Mouse (Mus musculus): ENCODE measurements at regions not wholly inside any gene's neighbourhood (a gene's known extent, or its start where the extent isn't known, plus 50 kb on each side); places are given as distances from the start of the nearest gene placed in this dataset.
A peak's percentile ranks its signal among the peaks of the same experiment; 100 is the strongest.

DNA sequence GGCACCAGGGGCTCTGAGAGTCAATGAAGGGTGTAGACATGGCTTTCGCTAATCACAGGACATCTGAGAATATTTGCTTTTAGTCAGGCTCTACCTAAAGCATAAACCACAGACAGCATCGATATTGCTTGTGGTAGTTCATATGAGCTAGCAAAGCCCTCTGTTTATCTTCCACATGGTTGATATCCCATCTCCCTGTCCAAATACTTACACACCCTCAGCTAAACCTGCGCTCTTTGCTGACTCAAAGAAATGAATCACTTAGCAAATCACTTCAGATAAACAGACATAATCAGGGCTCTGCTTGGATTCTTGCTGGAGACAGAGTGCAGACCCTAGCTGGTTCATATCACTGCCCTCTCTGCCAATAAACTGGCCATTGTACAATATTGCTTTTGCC, 298.8 kb downstream of the Rnd3 start:
- no peak for DNase-seq (ENCODE audit: inconsistent age in 2 of 2, low spot score in 1 of 2)

GRCm38 (mm10) chr2:50841881-50842280, 307.0 kb downstream of the Rnd3 start:
- DNase-seq (ENCODE audit: inconsistent age in 2 of 2, low spot score in 1 of 2), result no peak

DNA sequence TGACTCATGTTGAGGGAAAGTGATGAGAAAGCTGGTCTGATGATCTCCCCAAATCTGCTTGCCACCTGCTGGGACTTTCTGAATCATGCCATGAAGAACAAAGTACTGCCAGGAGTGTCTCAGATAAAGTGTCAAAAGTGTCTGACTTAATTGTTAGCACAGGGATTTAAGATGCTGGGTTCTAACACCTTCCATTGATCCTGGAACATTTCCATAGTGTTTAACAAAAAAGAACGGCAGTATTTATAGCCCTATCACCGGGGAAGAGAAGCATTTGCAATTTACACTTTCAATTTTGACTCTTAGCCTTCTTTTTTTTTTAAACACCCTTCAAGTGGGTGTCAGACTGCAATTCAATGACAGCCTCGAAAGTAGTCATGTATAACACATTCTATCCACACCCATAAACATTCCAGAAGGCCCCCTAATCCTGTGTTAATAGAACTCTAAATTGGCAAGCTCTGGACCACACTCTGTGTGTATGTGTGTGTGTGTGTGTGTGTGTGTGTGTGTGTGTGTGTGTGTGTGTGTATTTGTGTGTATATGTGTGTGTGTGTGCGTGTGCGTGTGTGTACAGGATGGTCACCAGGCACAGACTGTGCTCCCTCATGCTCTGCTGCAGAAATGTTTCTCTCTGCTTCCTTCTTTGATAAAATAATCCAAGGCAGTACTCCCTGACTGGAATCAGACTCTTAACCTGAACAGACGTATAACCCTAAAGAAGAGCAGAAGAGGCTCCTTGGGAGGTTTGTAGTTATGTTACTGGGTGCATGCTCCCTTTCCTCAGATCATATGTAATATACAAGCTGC, 313.2 kb downstream of the Rnd3 start:
- no peak for DNase-seq (ENCODE audit: inconsistent age in 2 of 2, low spot score in 1 of 2)

- DNase-seq (ENCODE audit: inconsistent age in 2 of 2, low spot score in 1 of 2), result no peak
These were observed 315.1 kb downstream of the Rnd3 start for GRCm38 (mm10) chr2:50833791-50834190.

GRCm38 (mm10) chr2:50832471-50832870, 316.4 kb downstream of the Rnd3 start:
- no peak for DNase-seq (ENCODE audit: inconsistent age in 2 of 2, low spot score in 1 of 2)

GRCm38 (mm10) chr2:50830056-50830720, 318.7 kb downstream of the Rnd3 start:
- peak in 1 of 2 experiments; percentile 48 for DNase-seq (ENCODE audit: inconsistent age in 2 of 2, low spot score in 1 of 2)

- DNase-seq (ENCODE audit: inconsistent age in 2 of 2, low spot score in 1 of 2), result no peak
These were observed 321.8 kb downstream of the Rnd3 start for GRCm38 (mm10) chr2:50827097-50827496.

GRCm38 (mm10) chr2:50826537-50826936, 322.4 kb downstream of the Rnd3 start:
- no peak for DNase-seq (ENCODE audit: inconsistent age in 2 of 2, low spot score in 1 of 2)

DNA sequence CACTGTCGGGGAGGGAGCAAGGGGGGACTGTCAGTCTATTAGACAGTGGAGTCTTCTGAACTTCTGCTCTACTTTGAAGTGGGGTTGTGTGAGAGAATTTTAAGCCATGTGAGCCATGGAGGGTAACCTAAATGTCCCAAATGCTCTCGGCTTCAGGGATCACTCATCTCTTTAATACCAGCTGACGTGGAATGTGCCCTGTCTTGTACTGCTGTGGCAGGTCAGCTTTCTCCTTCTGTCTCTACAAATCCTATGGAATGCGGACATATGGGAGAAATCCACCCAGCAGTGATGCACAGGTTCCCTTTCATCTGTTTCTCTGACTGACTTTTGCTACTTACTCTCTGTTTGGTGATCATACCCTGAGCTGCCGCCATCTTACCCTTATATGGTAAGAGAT, 323.3 kb downstream of the Rnd3 start:
- no peak for DNase-seq (ENCODE audit: inconsistent age in 2 of 2, low spot score in 1 of 2)

GRCm38 (mm10) chr2:50824782-50825181, 324.1 kb downstream of the Rnd3 start:
- no peak for DNase-seq (ENCODE audit: inconsistent age in 2 of 2, low spot score in 1 of 2)

GRCm38 (mm10) chr2:50822738-50823137, 326.2 kb downstream of the Rnd3 start:
- no peak for DNase-seq (ENCODE audit: inconsistent age in 2 of 2, low spot score in 1 of 2)

GRCm38 (mm10) chr2:50819305-50819665, 329.6 kb downstream of the Rnd3 start:
- DNase-seq (ENCODE audit: inconsistent age in 2 of 2, low spot score in 1 of 2), result no peak

DNA sequence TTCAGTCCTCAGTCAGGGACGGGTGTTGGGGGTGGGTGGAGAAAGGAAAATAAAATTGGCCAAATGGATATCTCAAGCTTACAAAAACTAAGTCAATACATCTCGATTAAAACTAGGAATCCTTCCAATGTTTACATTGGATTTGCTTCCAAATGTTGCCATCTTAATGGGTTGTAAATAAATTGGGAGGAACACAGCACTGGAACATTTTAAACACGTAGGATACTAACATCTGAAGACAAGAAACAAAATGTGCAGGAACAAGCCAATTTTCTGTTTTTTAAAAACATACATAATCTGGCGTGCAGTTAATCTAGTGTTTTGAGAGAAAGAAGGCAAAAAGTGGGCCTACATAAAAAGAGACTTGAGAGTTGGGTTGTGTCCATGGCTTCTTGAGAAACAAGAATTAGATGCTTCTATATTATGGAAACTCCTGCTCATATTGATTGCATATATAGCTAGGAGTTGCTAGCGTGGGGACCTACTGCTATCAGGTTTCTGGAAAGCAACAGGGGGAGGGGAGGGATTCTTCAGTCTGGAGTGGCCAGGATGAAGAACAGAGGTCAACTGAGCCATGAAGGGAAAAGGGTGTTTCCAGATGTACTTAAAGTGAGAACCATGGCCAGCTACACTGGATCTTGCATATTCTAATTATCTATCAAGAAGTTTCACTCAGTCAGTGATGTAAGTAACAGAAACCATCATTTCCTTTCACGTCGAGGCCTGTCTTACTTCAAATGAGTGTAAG, 330.2 kb downstream of the Rnd3 start:
- DNase-seq (ENCODE audit: inconsistent age in 2 of 2, low spot score in 1 of 2), result no peak

DNA sequence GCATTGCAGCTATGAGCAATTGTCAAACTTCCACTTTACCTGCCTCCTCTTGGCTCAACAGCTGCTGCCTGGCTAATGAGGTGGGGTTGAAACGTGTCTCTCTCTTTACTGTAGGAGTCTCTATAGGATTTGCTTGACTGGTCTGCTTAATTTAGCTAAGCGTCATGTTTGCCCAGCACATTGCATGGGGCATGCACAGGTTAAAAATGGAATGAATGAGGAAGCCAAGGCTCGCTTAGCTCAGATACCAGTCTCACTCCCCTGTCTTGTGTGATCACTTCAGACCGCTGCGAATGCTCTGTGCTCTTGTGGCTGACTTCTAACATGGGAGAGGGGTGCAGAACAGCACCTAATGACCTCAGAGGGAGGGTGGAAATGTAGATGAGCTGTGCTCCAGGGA, 332.5 kb downstream of the Rnd3 start:
- no peak for DNase-seq (ENCODE audit: inconsistent age in 2 of 2, low spot score in 1 of 2)

DNA sequence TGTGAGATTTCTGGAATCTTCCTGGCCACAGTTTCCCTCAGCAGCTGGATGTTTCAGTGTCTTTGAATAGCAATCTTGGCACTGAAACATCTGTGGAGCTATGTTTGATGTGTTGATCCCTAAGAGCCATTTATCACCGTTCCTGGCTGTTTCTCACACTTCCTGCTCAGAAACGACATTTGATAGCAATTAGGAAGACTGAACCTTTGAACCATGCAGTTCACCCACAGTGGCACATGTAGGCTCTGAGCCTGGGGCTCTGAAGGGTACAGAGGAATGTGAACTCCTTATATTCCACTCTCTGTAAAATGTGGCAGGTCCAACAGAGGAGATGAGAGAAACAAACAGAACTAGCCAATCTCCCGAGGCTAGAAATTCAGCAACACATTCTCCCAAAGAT, 333.4 kb downstream of the Rnd3 start:
- DNase-seq (ENCODE audit: inconsistent age in 2 of 2, low spot score in 1 of 2), result no peak

- no peak for DNase-seq (ENCODE audit: inconsistent age in 2 of 2, low spot score in 1 of 2)
These were observed 335.1 kb downstream of the Rnd3 start for GRCm38 (mm10) chr2:50813568-50814461.

DNA sequence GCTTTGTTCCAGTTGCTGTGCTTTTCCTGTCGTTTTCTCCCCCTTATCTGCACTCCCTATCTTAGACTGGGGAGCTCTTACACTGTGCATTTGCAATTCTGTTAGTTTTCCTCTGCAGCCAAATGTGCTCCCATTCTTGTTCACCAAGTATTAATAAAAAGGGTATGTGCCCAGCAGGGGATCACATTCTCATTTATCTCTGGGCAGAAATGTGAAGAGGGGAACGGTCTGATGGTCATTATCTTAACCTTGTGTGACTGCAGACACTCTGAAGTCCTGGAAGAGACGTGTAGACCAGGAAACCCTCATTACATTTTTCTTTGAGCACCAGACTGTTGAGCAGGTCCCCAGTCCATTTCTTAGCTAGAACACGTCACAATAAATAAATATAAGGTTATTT, 336.6 kb downstream of the Rnd3 start:
- no peak for DNase-seq (ENCODE audit: inconsistent age in 2 of 2, low spot score in 1 of 2)

GRCm38 (mm10) chr2:50810336-50811066, 338.4 kb downstream of the Rnd3 start:
- DNase-seq (ENCODE audit: inconsistent age in 2 of 2, low spot score in 1 of 2), result no peak

DNA sequence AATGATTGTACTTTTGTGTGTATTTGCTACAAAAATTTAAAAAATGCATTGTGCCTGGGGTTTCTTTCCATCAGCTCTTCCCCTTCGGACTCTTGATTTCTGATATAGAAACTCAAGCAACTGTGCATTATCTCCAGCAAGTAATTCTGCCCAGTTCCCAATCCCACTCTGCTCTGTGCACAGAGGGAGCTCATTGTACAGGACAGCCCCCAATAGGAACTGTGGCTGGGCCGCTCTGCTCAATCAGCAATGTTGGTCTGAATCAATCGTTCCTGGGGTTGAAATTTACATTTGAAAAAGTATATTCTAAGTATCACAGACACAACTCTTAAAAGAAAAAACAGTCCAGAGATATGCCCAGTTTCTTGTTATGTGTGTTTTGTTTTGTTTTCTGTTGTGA, 339.1 kb downstream of the Rnd3 start:
- DNase-seq (ENCODE audit: inconsistent age in 2 of 2, low spot score in 1 of 2), result no peak

Measured in adrenal gland, adult (tissue).